Mouse (Mus musculus) heart, embryonic 14.5 days (tissue): ENCODE measurements at regions not wholly inside any gene's neighbourhood (a gene's known extent, or its start where the extent isn't known, plus 50 kb on each side); places are given as distances from the start of the nearest gene placed in this dataset.

Source experiments
- ATAC-seq: fragments of 200-750 bp; cut with Nextera tagmentation; 2 replicates; pipeline ENCODE4 v1.8.0; 2017; ENCODE audit warnings: low read depth, moderate TSS enrichment; ENCODE audit not compliant: insufficient number of reproducible peaks, insufficient read depth, low FRiP score
- H3K27ac ChIP-seq, 2 experiments: fragments of 200-500 bp in 1 of 2; fragments of 300-500 bp in 1 of 2; sonication (generic) in 1 of 2; replicated peaks in 1 of 2; 2 replicates each; pipeline ENCODE4 v1.5.1; 2012 to 2014; ENCODE audit warnings: low read depth in 2 of 2, low read length in 2 of 2, control low read depth in 1 of 2, mild to moderate bottlenecking in 1 of 2, mixed read lengths in 1 of 2; ENCODE audit not compliant: control insufficient read depth in 1 of 2, insufficient read depth in 1 of 2
- H3K27me3 ChIP-seq: fragments of 300-500 bp; sonication (generic); 2 replicates; pipeline ENCODE4 v1.6.1; 2014; ENCODE audit warnings: mild to moderate bottlenecking, low read length, control low read depth; ENCODE audit not compliant: control insufficient read depth, insufficient read depth
- H3K36me3 ChIP-seq: fragments of 300-500 bp; sonication (generic); 2 replicates; pipeline ENCODE4 v1.6.1; 2014; ENCODE audit warnings: mild to moderate bottlenecking, control low read depth, low read length, mixed read lengths; ENCODE audit not compliant: control insufficient read depth, insufficient read depth
- H3K4me1 ChIP-seq, 2 experiments: fragments of 200-500 bp in 1 of 2; fragments of 300-500 bp in 1 of 2; sonication (generic) in 1 of 2; 2 replicates each; pipeline ENCODE4 v1.6.1; 2012 to 2014; ENCODE audit warnings: low read length in 2 of 2, control low read depth in 1 of 2, mixed read lengths in 1 of 2; ENCODE audit not compliant: control insufficient read depth in 2 of 2, insufficient read depth in 2 of 2
- H3K4me2 ChIP-seq: fragments of 300-500 bp; sonication (generic); 2 replicates; pipeline ENCODE4 v1.6.1; 2014; ENCODE audit warnings: mild to moderate bottlenecking, low read length
- H3K4me3 ChIP-seq, 2 experiments: fragments of 200-500 bp in 1 of 2; fragments of 300-500 bp in 1 of 2; sonication (generic) in 1 of 2; 2 replicates each; pipeline ENCODE4 v1.5.1; 2012 to 2014; ENCODE audit warnings: low read length in 2 of 2, mild to moderate bottlenecking in 2 of 2, control low read depth in 1 of 2, low read depth in 1 of 2, moderate library complexity in 1 of 2; ENCODE audit not compliant: control insufficient read depth in 1 of 2, insufficient read depth in 1 of 2
- H3K9ac ChIP-seq: fragments of 300-500 bp; sonication (generic); 2 replicates; pipeline ENCODE4 v1.6.1; 2014; ENCODE audit warnings: mild to moderate bottlenecking, low read length
- H3K9me3 ChIP-seq: fragments of 300-500 bp; sonication (generic); 2 replicates; pipeline ENCODE4 v1.6.1; 2016; ENCODE audit warnings: low read length, control low read depth; ENCODE audit not compliant: control insufficient read depth
- WGBS: fragments of 180-500 bp; shearing (Covaris S2); extraction: QIAGEN DNeasy Blood & Tissue Kit; methylation state at CpG from one replicate; pipeline ENCODE4 v1.1.7; 2014; 5-methylcytosine and 5-hydroxymethylcytosine counted together

GRCm38 (mm10) chr1:90513442-90514070, 89.2 kb upstream of the Cops8 start:
- Histone ChIP-seq H3K4me1 (no peaks in the 10 kb centered on the region; a peak in 1 of 4 replicates), H3K36me3 (no peaks in the 10 kb centered on the region), H3K4me2 (no peak overlapping the region), H3K27ac (no peak overlapping the region), H3K4me3 (no peak overlapping the region), H3K9me3 (no peaks in the 10 kb centered on the region), H3K27me3 (no peaks in the 10 kb centered on the region), H3K9ac (no peak overlapping the region)
- ATAC-seq, result no peak
- 73% methylated on average over 4 of the region's 4 CpGs for WGBS

GRCm38 (mm10) chr1:90514176-90514575, 88.6 kb upstream of the Cops8 start:
- H3K36me3 ChIP-seq, result no peaks in the 10 kb centered on the region
- no peak overlapping the region for H3K4me3 ChIP-seq
- H3K27ac ChIP-seq, result no peak overlapping the region
- H3K9ac ChIP-seq, result no peak overlapping the region
- H3K4me2 ChIP-seq, result no peak overlapping the region
- H3K4me1 ChIP-seq, result peaks cover 0 to 4% of the 10 kb centered on the region in 2 experiments; a peak in 1 of 4 replicates
- WGBS, result 80% methylated on average over 7 of the region's 7 CpGs
- ATAC-seq, result no peak
- H3K27me3 ChIP-seq, result no peaks in the 10 kb centered on the region
- H3K9me3 ChIP-seq, result no peaks in the 10 kb centered on the region

GRCm38 (mm10) chr1:90518584-90519265, 84.1 kb upstream of the Cops8 start:
- Histone ChIP-seq H3K27me3 (no peaks in the 10 kb centered on the region), H3K9ac (no peak overlapping the region), H3K4me2 (no peak overlapping the region), H3K36me3 (no peaks in the 10 kb centered on the region), H3K27ac (no peak overlapping the region), H3K4me1 (peaks cover 0 to 4% of the 10 kb centered on the region in 2 experiments; a peak in 1 of 4 replicates), H3K4me3 (no peak overlapping the region), H3K9me3 (no peaks in the 10 kb centered on the region)
- WGBS, result 52% methylated on average over 9 of the region's 9 CpGs
- no peak for ATAC-seq

- no peak for ATAC-seq
- H3K27ac ChIP-seq, result no peak overlapping the region
- WGBS, result 63% methylated on average over 12 of the region's 12 CpGs
These were observed 83.2 kb upstream of the Cops8 start for GRCm38 (mm10) chr1:90519284-90520275.

GRCm38 (mm10) chr1:90522294-90522693, 80.5 kb upstream of the Cops8 start:
- no peak overlapping the region for H3K27ac ChIP-seq
- no peak overlapping the region for H3K4me2 ChIP-seq
- 80% methylated on average over 8 of the region's 8 CpGs for WGBS
- no peaks in the 10 kb centered on the region for H3K27me3 ChIP-seq
- no peak overlapping the region for H3K9ac ChIP-seq
- H3K36me3 ChIP-seq, result no peaks in the 10 kb centered on the region
- H3K9me3 ChIP-seq, result no peaks in the 10 kb centered on the region
- H3K4me3 ChIP-seq, result no peak overlapping the region
- peaks cover 0 to 4% of the 10 kb centered on the region in 2 experiments; a peak in 1 of 4 replicates for H3K4me1 ChIP-seq
- no peak for ATAC-seq

More at GRCm38 (mm10) chr1:90519284-90520275, 83.2 kb upstream of the Cops8 start:
- no peaks in the 10 kb centered on the region for H3K9me3 ChIP-seq
- H3K27me3 ChIP-seq, result no peaks in the 10 kb centered on the region
- H3K4me3 ChIP-seq, result no peak overlapping the region
- H3K4me1 ChIP-seq, result peaks cover 0 to 4% of the 10 kb centered on the region in 2 experiments; a peak in 1 of 4 replicates
- H3K9ac ChIP-seq, result no peak overlapping the region
- H3K4me2 ChIP-seq, result no peak overlapping the region
- no peaks in the 10 kb centered on the region for H3K36me3 ChIP-seq

- Histone ChIP-seq H3K4me3 (no peak overlapping the region), H3K27ac (no peak overlapping the region)
These were observed 78.0 kb upstream of the Cops8 start for GRCm38 (mm10) chr1:90524641-90525220.

GRCm38 (mm10) chr1:90526311-90526710, 76.5 kb upstream of the Cops8 start:
- no peak for ATAC-seq
- H3K9ac ChIP-seq, result no peak overlapping the region
- 72% methylated on average over 7 of the region's 7 CpGs for WGBS

More at GRCm38 (mm10) chr1:90524641-90525220, 78.0 kb upstream of the Cops8 start:
- ATAC-seq, result no peak
- Histone ChIP-seq H3K4me1 (no peaks in the 10 kb centered on the region), H3K9ac (no peak overlapping the region), H3K27me3 (no peaks in the 10 kb centered on the region), H3K9me3 (no peaks in the 10 kb centered on the region), H3K36me3 (no peaks in the 10 kb centered on the region), H3K4me2 (no peak overlapping the region)
- 21% methylated on average over 3 of the region's 3 CpGs for WGBS

More at GRCm38 (mm10) chr1:90526311-90526710, 76.5 kb upstream of the Cops8 start:
- no peaks in the 10 kb centered on the region for H3K27me3 ChIP-seq
- no peaks in the 10 kb centered on the region for H3K9me3 ChIP-seq
- H3K4me2 ChIP-seq, result no peak overlapping the region
- H3K27ac ChIP-seq, result no peak overlapping the region
- no peaks in the 10 kb centered on the region for H3K4me1 ChIP-seq
- no peak overlapping the region for H3K4me3 ChIP-seq
- no peaks in the 10 kb centered on the region for H3K36me3 ChIP-seq
